ENCODE assay signal across 9 mouse cellular contexts in the genomic region with DNA sequence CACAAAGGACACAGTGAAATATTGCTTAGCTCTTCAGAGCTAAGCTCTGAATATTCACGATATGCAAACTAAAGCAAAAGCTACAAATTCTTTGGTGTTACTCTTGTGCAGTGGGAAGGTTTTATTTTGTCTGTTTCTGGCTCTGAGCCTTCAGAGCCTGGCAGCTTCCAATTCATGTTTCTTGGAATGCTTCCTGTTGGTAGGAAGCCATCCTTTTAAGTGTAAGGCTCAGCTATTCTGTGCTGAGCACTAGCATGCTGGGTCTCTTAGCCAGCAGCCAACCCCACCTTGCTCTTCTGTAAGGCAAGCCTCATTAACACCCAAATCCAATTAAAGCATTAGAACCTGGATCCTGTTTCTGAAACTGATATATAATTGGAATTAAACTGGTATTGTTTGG.
DNase-seq lines count a peak whose midpoint lies in the region; ATAC-seq lines count a peak whose summit lies in the region.
"Had no signal": no experiment of that assay in that cellular context is flagged by ENCODE, and none has a peak within 500 bp of the region (broad histone marks: within the 10 kb centered on the region; RNA-seq: fewer than 3 reads in every experiment).

No protein-coding gene starts in this region.

- no peak overlapping the region for H3K27ac ChIP-seq in embryonic facial prominence, embryonic 14.5 days (replicated peaks; ENCODE audit: low read depth, low read length)
- H3K27ac ChIP-seq in embryonic facial prominence, embryonic 10.5 days (replicated peaks), result no peak overlapping the region
- no peak overlapping the region for H3K27ac ChIP-seq in liver, embryonic 12.5 days
- H3K27ac ChIP-seq: limb, embryonic 13.5 days had no signal

- no peaks in the 10 kb centered on the region for H3K9me3 ChIP-seq in embryonic facial prominence, embryonic 14.5 days (ENCODE audit: control insufficient read depth, low read length)
- H3K9me3 ChIP-seq in embryonic facial prominence, embryonic 10.5 days, result no peaks in the 10 kb centered on the region
- no peaks in the 10 kb centered on the region for H3K9me3 ChIP-seq in liver, embryonic 12.5 days (replicated peaks)
- H3K9me3 ChIP-seq: limb, embryonic 13.5 days had no signal

- peak; percentile 39 for DNase-seq in embryonic facial prominence, embryonic 14.5 days (ENCODE audit: low spot score)
- DNase-seq in embryonic facial prominence, embryonic 10.5 days (ENCODE audit: low spot score), result no peak
- DNase-seq in ovary, postnatal 14 days (ENCODE audit: low spot score), result peak; percentile 5
- DNase-seq in ovary, adult 18-20 months (ENCODE audit: low spot score), result no peak
- DNase-seq in left cerebral cortex, postnatal 10 days (ENCODE audit: extremely low spot score in 1 of 2, low spot score in 2 of 2), result peak; percentile 13 to 81
- DNase-seq in spleen, postnatal 14 days (ENCODE audit: low spot score in 2 of 2), result no peak
- DNase-seq in thymus, postnatal 36 days, result no peak

- 76% methylated on average over 1 of the region's 1 CpGs for WGBS in embryonic facial prominence, embryonic 14.5 days
- WGBS in embryonic facial prominence, embryonic 10.5 days, result 89% methylated on average over 1 of the region's 1 CpGs
- 61% methylated on average over 1 of the region's 1 CpGs for WGBS in liver, embryonic 12.5 days (ENCODE audit: insufficient replicate concordance)

- no peak overlapping the region for H3K9ac ChIP-seq in embryonic facial prominence, embryonic 14.5 days (ENCODE audit: low read depth, low read length)
- H3K9ac ChIP-seq in liver, embryonic 12.5 days, result no peak overlapping the region
- H3K9ac ChIP-seq: limb, embryonic 13.5 days had no signal

- no peaks in the 10 kb centered on the region for H3K27me3 ChIP-seq in embryonic facial prominence, embryonic 14.5 days (replicated peaks; ENCODE audit: control insufficient read depth, insufficient read depth, low read length)
- H3K27me3 ChIP-seq in embryonic facial prominence, embryonic 10.5 days (replicated peaks; ENCODE audit: low read depth, poor library complexity, severe bottlenecking), result no peaks in the 10 kb centered on the region
- H3K27me3 ChIP-seq in liver, embryonic 12.5 days (replicated peaks), result no peaks in the 10 kb centered on the region
- H3K27me3 ChIP-seq: limb, embryonic 13.5 days had no signal

- H3K36me3 ChIP-seq in embryonic facial prominence, embryonic 14.5 days (ENCODE audit: control insufficient read depth, insufficient read depth, low read length), result no peaks in the 10 kb centered on the region
- H3K36me3 ChIP-seq in embryonic facial prominence, embryonic 10.5 days (replicated peaks), result no peaks in the 10 kb centered on the region
- no peaks in the 10 kb centered on the region for H3K36me3 ChIP-seq in liver, embryonic 12.5 days
- H3K36me3 ChIP-seq: limb, embryonic 13.5 days had no signal

- intact Hi-C loops in left cerebral cortex, postnatal 10 days (cut with DNase I), result no loop called here

- no peak overlapping the region for H3K4me2 ChIP-seq in embryonic facial prominence, embryonic 14.5 days (ENCODE audit: low read depth, low read length)
- H3K4me2 ChIP-seq in liver, embryonic 12.5 days, result no peak overlapping the region
- H3K4me2 ChIP-seq: limb, embryonic 13.5 days had no signal

- H3K4me3 ChIP-seq in embryonic facial prominence, embryonic 14.5 days (ENCODE audit: low read depth, low read length), result no peak overlapping the region
- no peak overlapping the region for H3K4me3 ChIP-seq in embryonic facial prominence, embryonic 10.5 days
- H3K4me3 ChIP-seq in liver, embryonic 12.5 days, result no peak overlapping the region
- H3K4me3 ChIP-seq: limb, embryonic 13.5 days had no signal

- no peaks in the 10 kb centered on the region for H3K4me1 ChIP-seq in embryonic facial prominence, embryonic 14.5 days (ENCODE audit: control insufficient read depth, insufficient read depth, low read length)
- H3K4me1 ChIP-seq in embryonic facial prominence, embryonic 10.5 days, result no peaks in the 10 kb centered on the region
- no peaks in the 10 kb centered on the region for H3K4me1 ChIP-seq in liver, embryonic 12.5 days
- H3K4me1 ChIP-seq: limb, embryonic 13.5 days had no signal

- ATAC-seq in embryonic facial prominence, embryonic 14.5 days (ENCODE audit: low read depth), result no peak
- ATAC-seq in liver, embryonic 12.5 days, result no peak

Comparison
In these comparisons a context has a peak if more than half of its experiments do, and no peak if none do; other contexts are left out.
1. DNase-seq: peak in embryonic facial prominence, embryonic 14.5 days (single experiment), ovary, postnatal 14 days (single experiment) and left cerebral cortex, postnatal 10 days (2 of 2); none in embryonic facial prominence, embryonic 10.5 days (single experiment), ovary, adult 18-20 months (single experiment), spleen, postnatal 14 days (0 of 2) and thymus, postnatal 36 days (0 of 2).